Mouse (Mus musculus) kidney, embryonic 15.5 days (tissue): ENCODE data around the gene Zcchc9. TPM values are rescaled to one million over a fixed set of nuclear protein-coding genes. Genes with fewer than 3 reads are reported as not detected.

Experiments used
- ATAC-seq: fragments of 200-750 bp; cut with Nextera tagmentation; replicated peaks from 2 replicates; pipeline ENCODE4 v1.8.0; 2017; ENCODE audit warnings: moderate TSS enrichment; ENCODE audit not compliant: low FRiP score
- H3K27ac ChIP-seq: fragments of 300-500 bp; sonication (generic); 2 replicates; pipeline ENCODE4 v1.5.1; 2015; ENCODE audit warnings: mild to moderate bottlenecking, inconsistent platforms
- H3K27me3 ChIP-seq: fragments of 300-500 bp; sonication (generic); 2 replicates; pipeline ENCODE4 v1.6.1; 2015; ENCODE audit warnings: inconsistent platforms
- H3K36me3 ChIP-seq: fragments of 300-500 bp; sonication (generic); 2 replicates; pipeline ENCODE4 v1.6.1; 2015; ENCODE audit warnings: inconsistent platforms
- H3K4me1 ChIP-seq: fragments of 300-500 bp; sonication (generic); 2 replicates; pipeline ENCODE4 v1.6.1; 2015; ENCODE audit warnings: inconsistent platforms
- H3K4me2 ChIP-seq: fragments of 300-500 bp; sonication (generic); 2 replicates; pipeline ENCODE4 v1.6.1; 2015; ENCODE audit warnings: moderate library complexity, mild to moderate bottlenecking, inconsistent platforms
- H3K4me3 ChIP-seq: fragments of 300-500 bp; sonication (generic); replicated peaks from 2 replicates; pipeline ENCODE4 v1.5.1; 2015; ENCODE audit warnings: mild to moderate bottlenecking, inconsistent platforms
- H3K9ac ChIP-seq: fragments of 300-500 bp; sonication (generic); 2 replicates; pipeline ENCODE4 v1.6.1; 2015; ENCODE audit warnings: mild to moderate bottlenecking, inconsistent platforms
- H3K9me3 ChIP-seq: fragments of 300-500 bp; sonication (generic); replicated peaks from 2 replicates; pipeline ENCODE4 v1.6.1; 2016; ENCODE audit warnings: inconsistent platforms
- WGBS: fragments of 180-500 bp; shearing (Covaris S2); methylation state at CpG from one replicate; pipeline ENCODE4 v1.1.7; 2015; ENCODE audit warnings: mixed read lengths; 5-methylcytosine and 5-hydroxymethylcytosine counted together
- polyA plus RNA-seq: library from polyadenylated mRNA; unstranded; fragments of >200 nt; fragmentation: Nextera tagmentation; extraction: Ambion mirVana; gene quantifications from 2 replicates; pipeline ENCODE4 v1.2.1, GENCODE M21; 2015

Zcchc9 gene
- 34.4 and 38.1 TPM in 2 replicates for polyA plus RNA-seq

GRCm38 (mm10) chr13:91807155-91807839 is at the start of gene Zcchc9:
TSS of gene Zcchc9 (minus strand) at chr13:91807705.
- ATAC-seq = peak; percentile 99
- Histone ChIP-seq H3K9me3 (no peaks in the 10 kb centered on the region), H3K36me3 (peaks cover 19% of the 10 kb centered on the region), H3K27me3 (no peaks in the 10 kb centered on the region), H3K9ac (peak within 1 kb of the TSS; percentile 94), H3K4me1 (peaks cover 9% of the 10 kb centered on the region), H3K4me2 (peak within 1 kb of the TSS; percentile 66), H3K4me3 (peak within 1 kb of the TSS; percentile 86), H3K27ac (peak within 1 kb of the TSS; percentile 92)
- WGBS = under 1% methylated on average over 50 of the region's 50 CpGs

GRCm38 (mm10) chr13:91854412-91854811 is 46.9 kb upstream of the Zcchc9 start:
- ATAC-seq = no peak
- H3K4me3 ChIP-seq = no peak overlapping the region
- H3K9ac ChIP-seq = no peak overlapping the region
- 79% methylated on average over 3 of the region's 3 CpGs for WGBS
- H3K27ac ChIP-seq = no peak overlapping the region
- H3K27me3 ChIP-seq = no peaks in the 10 kb centered on the region
- no peak overlapping the region for H3K4me2 ChIP-seq
- H3K4me1 ChIP-seq = no peaks in the 10 kb centered on the region
- H3K9me3 ChIP-seq = no peaks in the 10 kb centered on the region
- no peaks in the 10 kb centered on the region for H3K36me3 ChIP-seq

GRCm38 (mm10) chr13:91827876-91828275 is 20.4 kb upstream of the Zcchc9 start:
- no peak for ATAC-seq
- H3K9me3 ChIP-seq = no peaks in the 10 kb centered on the region
- H3K27me3 ChIP-seq = no peaks in the 10 kb centered on the region
- H3K27ac ChIP-seq = no peak overlapping the region
- H3K4me3 ChIP-seq = no peak overlapping the region
- no peak overlapping the region for H3K4me2 ChIP-seq
- no peaks in the 10 kb centered on the region for H3K36me3 ChIP-seq
- no peak overlapping the region for H3K9ac ChIP-seq
- H3K4me1 ChIP-seq = no peaks in the 10 kb centered on the region

DNA sequence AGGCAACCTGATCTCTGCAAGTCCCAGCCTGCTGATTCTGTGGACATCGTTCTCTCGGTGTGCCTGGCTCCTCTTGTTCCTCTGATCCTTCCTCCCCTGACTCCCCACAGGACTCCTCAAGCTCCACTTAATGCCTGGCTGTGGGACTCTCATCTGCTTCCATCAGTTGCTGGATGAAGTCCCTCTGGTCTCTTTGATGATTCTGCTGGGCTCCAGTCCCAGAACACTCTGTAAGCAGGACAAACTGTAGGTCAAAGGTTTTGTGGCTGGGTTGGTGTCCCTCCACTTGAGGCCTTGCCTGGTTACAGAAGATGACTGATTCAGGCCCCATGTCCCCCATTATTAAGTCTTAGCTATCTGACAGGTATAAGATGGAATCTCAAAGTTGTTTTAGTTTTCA is 18.6 kb upstream of the Zcchc9 start:
- no peak for ATAC-seq
- no peaks in the 10 kb centered on the region for H3K9me3 ChIP-seq
- H3K9ac ChIP-seq = no peak overlapping the region
- no peak overlapping the region for H3K4me3 ChIP-seq
- no peaks in the 10 kb centered on the region for H3K27me3 ChIP-seq
- H3K36me3 ChIP-seq = no peaks in the 10 kb centered on the region
- H3K4me1 ChIP-seq = no peaks in the 10 kb centered on the region
- no peak overlapping the region for H3K27ac ChIP-seq
- H3K4me2 ChIP-seq = no peak overlapping the region
- 64% methylated on average over 2 of the region's 2 CpGs for WGBS

GRCm38 (mm10) chr13:91824845-91825550 is 17.5 kb upstream of the Zcchc9 start:
- Histone ChIP-seq H3K9me3 (no peaks in the 10 kb centered on the region), H3K27me3 (no peaks in the 10 kb centered on the region), H3K4me3 (no peak overlapping the region), H3K9ac (no peak overlapping the region), H3K4me1 (no peaks in the 10 kb centered on the region), H3K27ac (no peak overlapping the region), H3K4me2 (no peak overlapping the region), H3K36me3 (no peaks in the 10 kb centered on the region)
- WGBS = 53% methylated on average over 4 of the region's 4 CpGs
- ATAC-seq = no peak

- Histone ChIP-seq H3K9me3 (no peaks in the 10 kb centered on the region), H3K27ac (no peak overlapping the region), H3K4me1 (no peaks in the 10 kb centered on the region), H3K4me3 (no peak overlapping the region), H3K4me2 (no peak overlapping the region), H3K27me3 (no peaks in the 10 kb centered on the region), H3K36me3 (no peaks in the 10 kb centered on the region), H3K9ac (no peak overlapping the region)
- ATAC-seq = no peak
- 62% methylated on average over 6 of the region's 6 CpGs for WGBS
These were observed 16.2 kb upstream of the Zcchc9 start for GRCm38 (mm10) chr13:91823735-91824134.

DNA sequence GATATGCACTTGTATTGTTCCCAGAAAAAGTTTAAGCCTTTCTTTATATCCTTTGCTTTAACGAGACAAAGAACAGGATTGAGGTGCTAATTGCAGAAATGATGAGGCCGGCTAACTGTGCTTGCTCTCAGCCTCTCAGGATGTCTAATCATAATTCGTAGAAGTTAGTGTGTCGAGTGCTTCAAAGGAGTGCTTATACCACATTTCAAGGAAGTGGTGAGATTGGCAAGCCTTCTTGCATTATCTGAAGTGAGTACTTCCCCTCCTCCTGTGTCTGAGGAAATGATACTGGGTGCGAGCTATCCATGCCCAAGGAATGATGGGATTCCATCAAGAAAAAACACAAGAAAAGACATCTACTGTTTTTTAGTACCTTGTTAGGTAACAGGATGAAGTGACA is 7.2 kb upstream of the Zcchc9 start:
- 90% methylated on average over 5 of the region's 5 CpGs for WGBS
- H3K4me2 ChIP-seq = no peak overlapping the region
- H3K9me3 ChIP-seq = 0 out of 2 replicates have a peak, but pooled peaks cover 6% of the 10 kb centered on the region
- no peak overlapping the region for H3K27ac ChIP-seq
- H3K36me3 ChIP-seq = no peaks in the 10 kb centered on the region
- no peaks in the 10 kb centered on the region for H3K4me1 ChIP-seq
- no peak overlapping the region for H3K9ac ChIP-seq
- no peak overlapping the region for H3K4me3 ChIP-seq
- no peaks in the 10 kb centered on the region for H3K27me3 ChIP-seq
- ATAC-seq = no peak

GRCm38 (mm10) chr13:91809476-91809875 is 2.0 kb upstream of the Zcchc9 start:
- no peak overlapping the region for H3K27ac ChIP-seq
- H3K9me3 ChIP-seq = 0 out of 2 replicates have a peak, but pooled peaks cover 6% of the 10 kb centered on the region
- 44% methylated on average over 2 of the region's 2 CpGs for WGBS
- H3K27me3 ChIP-seq = no peaks in the 10 kb centered on the region
- no peak for ATAC-seq
- H3K9ac ChIP-seq = no peak overlapping the region
- no peak overlapping the region for H3K4me2 ChIP-seq
- peaks cover 9% of the 10 kb centered on the region for H3K4me1 ChIP-seq
- H3K4me3 ChIP-seq = no peak overlapping the region
- H3K36me3 ChIP-seq = peaks cover 15% of the 10 kb centered on the region

- H3K27ac ChIP-seq = peak overlapping the region; percentile 92
- peak overlapping the region; percentile 66 for H3K4me2 ChIP-seq
- no peaks in the 10 kb centered on the region for H3K27me3 ChIP-seq
- peak overlapping the region; percentile 86 for H3K4me3 ChIP-seq
- peaks cover 9% of the 10 kb centered on the region for H3K4me1 ChIP-seq
- WGBS = 20% methylated on average over 20 of the region's 20 CpGs
- H3K9ac ChIP-seq = peak overlapping the region; percentile 94
- no peak for ATAC-seq
- peaks cover 19% of the 10 kb centered on the region for H3K36me3 ChIP-seq
- no peaks in the 10 kb centered on the region for H3K9me3 ChIP-seq
These were observed 520 bp upstream of the Zcchc9 start for GRCm38 (mm10) chr13:91807874-91808575.

DNA sequence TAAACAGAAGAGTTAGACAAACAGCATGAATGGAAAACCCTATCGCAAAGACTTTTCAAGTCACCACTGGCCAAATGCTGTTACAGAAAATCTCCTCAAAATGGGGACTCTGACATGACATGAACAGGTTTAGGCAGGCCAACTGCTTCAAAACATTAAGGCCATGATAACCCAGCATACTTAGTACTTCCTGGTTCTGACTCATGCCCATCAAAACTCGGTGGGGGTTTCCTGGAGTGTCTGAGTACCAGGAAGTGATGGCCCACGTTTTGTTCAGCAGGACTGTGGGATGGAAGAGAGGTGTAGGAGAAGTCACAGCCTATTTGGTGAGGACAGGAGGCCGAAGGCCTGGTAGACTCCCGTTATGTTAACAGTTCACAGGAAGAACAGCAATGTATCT is 5.8 kb downstream of the Zcchc9 start:
- Histone ChIP-seq H3K4me2 (no peak overlapping the region), H3K9ac (no peak overlapping the region), H3K4me1 (peaks cover 5% of the 10 kb centered on the region), H3K36me3 (peaks cover 71% of the 10 kb centered on the region), H3K9me3 (no peaks in the 10 kb centered on the region), H3K27ac (no peak overlapping the region), H3K4me3 (no peak overlapping the region), H3K27me3 (no peaks in the 10 kb centered on the region)
- 83% methylated on average over 5 of the region's 5 CpGs for WGBS
- no peak for ATAC-seq

- Histone ChIP-seq H3K36me3 (peaks cover 76% of the 10 kb centered on the region), H3K4me3 (no peak overlapping the region), H3K9me3 (no peaks in the 10 kb centered on the region), H3K27ac (no peak overlapping the region), H3K4me1 (no peaks in the 10 kb centered on the region), H3K27me3 (no peaks in the 10 kb centered on the region), H3K4me2 (no peak overlapping the region), H3K9ac (no peak overlapping the region)
- 92% methylated on average over 10 of the region's 10 CpGs for WGBS
- no peak for ATAC-seq
These were observed 10.1 kb downstream of the Zcchc9 start for GRCm38 (mm10) chr13:91797442-91797841.

- Histone ChIP-seq H3K9me3 (no peaks in the 10 kb centered on the region), H3K36me3 (peaks cover 76% of the 10 kb centered on the region), H3K4me1 (no peaks in the 10 kb centered on the region), H3K4me3 (no peak overlapping the region), H3K4me2 (no peak overlapping the region), H3K27me3 (no peaks in the 10 kb centered on the region), H3K9ac (no peak overlapping the region), H3K27ac (no peak overlapping the region)
- 86% methylated on average over 6 of the region's 6 CpGs for WGBS
- no peak for ATAC-seq
These were observed 10.6 kb downstream of the Zcchc9 start for GRCm38 (mm10) chr13:91796916-91797315.
